Comparison of ENCODE assay signal across 23 mouse cellular contexts in the genomic region with DNA sequence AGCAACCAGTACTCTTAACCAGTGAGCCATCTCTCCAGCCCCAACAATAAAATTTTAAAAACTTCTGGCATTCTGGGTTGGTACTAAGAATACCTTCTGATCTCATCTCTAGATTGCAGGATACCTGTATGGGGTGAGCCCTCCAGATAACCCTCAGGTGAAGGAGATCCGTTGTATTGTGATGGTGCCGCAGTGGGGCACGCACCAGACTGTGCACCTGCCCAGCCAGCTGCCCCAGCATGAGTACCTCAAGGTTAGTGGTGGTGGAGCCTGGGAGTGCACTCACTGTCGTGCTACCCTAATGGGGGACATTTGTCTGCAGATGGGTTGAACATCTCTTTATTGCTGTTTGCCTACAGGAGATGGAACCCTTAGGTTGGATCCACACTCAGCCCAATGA. TPM values are rescaled to one million over a fixed set of nuclear protein-coding genes. Genes with fewer than 3 reads are reported as not detected.
"Had no signal": no experiment of that assay in that cellular context is flagged by ENCODE, and none has a peak within 500 bp of the region (broad histone marks: within the 10 kb centered on the region; RNA-seq: fewer than 3 reads in every experiment).

No protein-coding gene starts in this region.

- H3K27ac ChIP-seq: hindbrain, embryonic 13.5 days; hindbrain, embryonic 15.5 days; hindbrain, postnatal 0 days; limb, embryonic 13.5 days; limb, embryonic 15.5 days; liver, embryonic 13.5 days had no signal

- H3K4me2 ChIP-seq: heart, embryonic 11.5 days; heart, embryonic 15.5 days; hindbrain, embryonic 13.5 days; hindbrain, embryonic 15.5 days; kidney, embryonic 15.5 days; limb, embryonic 13.5 days; limb, embryonic 15.5 days; liver, embryonic 11.5 days; liver, embryonic 13.5 days had no signal

- DNase-seq: forebrain, postnatal 0 days; gastrocnemius, postnatal 14 days; heart, adult 18-20 months; heart, postnatal 14 days; heart, postnatal 36 days; kidney, adult 11 months; kidney, postnatal 14 days; layer of hippocampus, adult 9-11 months; layer of hippocampus, postnatal 36 days; left cerebral cortex, postnatal 4 days; liver, embryonic 13.5 days had no signal

- ATAC-seq: forebrain, postnatal 0 days; hindbrain, postnatal 0 days; intestine, embryonic 16.5 days had no signal

- H3K9ac ChIP-seq: forebrain, postnatal 0 days; heart, embryonic 15.5 days; hindbrain, embryonic 13.5 days; hindbrain, embryonic 15.5 days; kidney, embryonic 15.5 days; limb, embryonic 13.5 days; limb, embryonic 15.5 days; liver, embryonic 13.5 days had no signal

- H3K9me3 ChIP-seq: heart, embryonic 13.5 days; heart, embryonic 15.5 days; hindbrain, embryonic 13.5 days; hindbrain, embryonic 15.5 days; kidney, embryonic 15.5 days; limb, embryonic 13.5 days; limb, embryonic 15.5 days; liver, embryonic 13.5 days had no signal

- H3K4me3 ChIP-seq: heart, embryonic 13.5 days; heart, embryonic 15.5 days; hindbrain, embryonic 13.5 days; hindbrain, embryonic 15.5 days; kidney, embryonic 15.5 days; limb, embryonic 13.5 days; limb, embryonic 15.5 days; liver, embryonic 13.5 days had no signal

- H3K27me3 ChIP-seq: heart, embryonic 13.5 days; heart, embryonic 15.5 days; hindbrain, embryonic 13.5 days; hindbrain, embryonic 15.5 days; kidney, embryonic 15.5 days; limb, embryonic 13.5 days; limb, embryonic 15.5 days; liver, embryonic 13.5 days had no signal

RNA-seq across cellular contexts. Expression of a gene that starts 1.7 kb away (rescaled TPM):
- total RNA-seq: hematopoietic stem cell, adult 5-6 weeks had no signal
